Mouse (Mus musculus): ENCODE data around the gene Scarb1.

The Scarb1 gene

DNA sequence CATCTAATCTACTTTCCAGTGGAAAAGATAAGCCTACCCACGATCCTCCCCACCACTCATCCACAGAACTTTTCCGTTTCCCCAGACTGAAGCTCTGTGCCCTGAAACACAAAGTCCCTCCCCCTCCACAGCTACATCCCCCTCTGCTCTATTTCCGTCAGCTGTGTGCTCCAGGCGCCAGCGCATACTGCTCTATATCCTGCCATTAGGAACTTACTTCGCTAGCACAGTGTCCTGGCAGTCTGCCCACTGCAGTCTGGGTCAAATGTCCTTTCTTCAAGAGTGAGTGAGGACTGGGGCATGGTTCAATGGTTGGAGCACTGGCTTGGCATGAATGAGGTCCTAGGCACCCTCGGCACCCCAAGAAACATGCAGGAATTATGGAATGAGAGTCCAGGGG lies 23.0 kb upstream of the Scarb1 start:
- DNase-seq, result no peak

DNA sequence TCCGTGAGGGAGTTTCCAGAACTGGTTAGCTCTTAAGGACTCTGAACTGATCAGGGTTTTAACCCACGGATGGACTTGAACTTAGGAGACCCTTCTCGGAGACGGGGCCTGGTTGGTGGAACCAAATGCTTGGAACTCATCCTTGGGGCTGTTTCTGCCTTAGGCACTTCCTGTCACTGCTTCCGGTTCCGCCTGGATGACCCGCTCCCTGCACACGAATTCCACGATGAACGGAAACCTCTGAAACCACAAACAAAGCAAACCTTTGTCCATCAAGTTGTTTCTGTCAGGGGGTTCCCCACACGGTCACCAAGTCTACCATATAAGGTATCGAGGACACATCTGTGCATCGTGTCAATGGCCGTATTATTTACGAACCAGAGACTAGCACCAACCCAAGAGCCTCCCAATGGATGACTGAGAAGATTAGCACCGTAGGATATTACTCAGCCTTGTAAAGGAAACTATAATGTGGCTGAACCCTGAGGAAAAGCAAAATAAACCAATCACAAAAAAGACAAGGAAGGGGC lies 20.2 kb upstream of the Scarb1 start:
- no peak for DNase-seq

DNA sequence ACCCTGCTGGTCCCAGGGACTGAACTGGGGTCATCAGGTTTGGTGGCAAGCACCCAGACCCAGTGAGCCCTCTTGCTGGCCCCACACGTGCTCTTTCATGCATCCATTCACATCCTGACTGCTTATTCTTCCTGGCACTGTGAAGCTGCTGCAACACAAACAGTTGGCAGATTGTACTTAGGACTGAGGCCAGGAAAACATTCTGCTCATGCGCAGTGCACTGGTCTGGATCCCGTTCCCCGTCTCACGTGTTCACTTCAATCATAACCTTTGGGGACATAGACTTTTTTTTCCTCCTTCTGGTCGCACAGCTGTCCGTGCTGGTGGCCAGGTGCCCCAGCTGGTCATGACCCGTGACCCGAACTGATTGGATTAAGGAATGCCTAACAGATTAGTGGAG lies 19.7 kb upstream of the Scarb1 start:
- DNase-seq, result no peak

DNA sequence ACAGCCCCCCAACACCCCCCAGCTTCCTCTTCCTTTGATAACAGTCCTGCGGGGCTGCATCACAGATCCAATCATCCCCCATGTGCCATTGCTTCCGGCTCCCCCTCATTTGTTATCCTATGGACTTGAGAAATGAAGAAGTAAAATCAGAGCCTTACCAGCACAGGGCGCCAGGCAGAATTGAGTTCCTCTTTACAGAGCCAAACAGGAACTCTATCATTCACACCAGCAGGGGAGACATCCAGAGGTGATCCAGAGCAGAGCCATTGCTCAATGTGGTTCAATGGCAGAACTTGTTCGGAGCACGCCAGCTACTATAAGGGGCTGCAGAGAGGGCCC lies 17.3 kb upstream of the Scarb1 start:
- no peak for DNase-seq

DNA sequence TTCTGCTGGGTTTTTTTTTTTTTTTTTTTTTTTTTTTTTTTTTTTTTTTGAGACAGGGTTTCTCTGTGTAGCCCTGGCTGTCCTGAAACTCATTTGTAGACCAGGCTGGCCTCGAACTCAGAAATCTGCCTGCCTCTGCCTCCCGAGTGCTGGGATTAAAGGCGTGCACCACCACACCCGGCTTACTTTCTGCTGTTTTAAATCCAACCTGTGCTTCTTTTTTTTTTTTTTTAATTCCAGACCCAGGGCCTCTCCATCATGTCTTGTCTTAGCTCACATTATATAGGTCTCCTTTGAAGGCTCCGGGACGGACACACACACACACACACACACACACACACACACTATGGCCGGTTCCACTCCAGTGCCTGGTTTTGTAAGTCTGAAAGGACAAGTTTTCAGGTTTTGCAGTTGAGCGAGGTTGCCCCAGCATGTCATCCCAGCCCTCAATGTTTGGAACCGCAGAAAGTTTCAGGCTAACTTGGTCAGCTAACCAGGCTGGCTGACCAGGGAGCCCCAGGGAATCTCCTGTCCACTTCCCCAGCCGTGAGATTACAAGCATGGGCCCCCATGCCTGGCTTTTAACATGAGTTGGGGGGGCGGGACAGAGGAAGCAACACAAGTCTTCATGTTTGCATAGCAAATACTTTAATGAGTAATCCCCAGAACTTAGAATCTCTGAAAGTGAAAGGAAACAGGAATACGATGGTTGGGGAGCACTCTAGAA lies 16.8 kb upstream of the Scarb1 start:
- no peak for DNase-seq

DNA sequence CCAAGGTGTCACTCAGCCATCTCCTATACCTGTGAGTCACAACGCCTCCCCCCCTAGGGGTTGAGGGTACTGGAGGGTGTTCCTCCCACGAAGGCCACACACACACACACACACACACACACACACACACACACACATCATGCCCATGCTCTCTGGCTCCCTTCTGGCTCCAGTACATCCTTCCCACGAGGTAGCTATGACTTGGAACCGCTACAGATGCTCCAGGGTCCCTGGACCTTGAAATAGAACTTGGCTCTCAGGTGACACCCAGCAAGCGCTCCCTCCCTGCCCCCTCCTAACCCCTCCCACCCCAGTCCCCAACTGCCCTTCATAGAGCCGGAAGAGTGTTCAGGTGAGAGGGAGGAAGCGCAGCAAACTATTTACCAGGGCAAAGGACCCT lies 14.8 kb upstream of the Scarb1 start:
- no peak for DNase-seq

DNA sequence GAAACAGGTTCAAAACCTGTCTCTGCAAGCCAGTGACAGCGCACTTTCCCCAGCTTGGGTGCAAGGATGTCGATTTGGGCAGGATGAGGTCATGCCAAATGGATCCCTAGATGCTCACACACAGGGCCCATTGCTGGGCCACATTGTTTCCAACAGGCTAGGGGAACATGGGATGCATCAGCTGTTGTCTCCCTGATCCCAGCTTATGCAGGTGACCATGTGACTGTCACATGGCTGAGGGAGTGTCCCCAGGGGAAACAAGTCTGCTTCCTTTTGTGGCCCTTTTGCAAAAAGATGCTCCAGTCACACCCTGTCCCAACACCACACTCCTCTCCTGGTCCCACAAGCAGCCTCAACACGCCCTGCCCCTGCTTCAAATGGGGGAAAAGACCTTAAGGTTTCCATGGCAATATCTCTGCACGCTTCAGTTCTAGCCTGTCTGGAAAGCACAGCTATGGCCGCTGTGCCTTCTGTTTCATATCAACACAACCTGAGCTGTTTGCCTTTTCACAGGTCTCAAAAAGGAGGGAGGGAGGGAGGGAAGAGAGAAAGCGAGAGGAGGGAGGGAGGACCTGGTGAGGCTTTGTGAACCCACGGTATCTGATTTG lies 14.1 kb upstream of the Scarb1 start:
- DNase-seq, result no peak

DNA sequence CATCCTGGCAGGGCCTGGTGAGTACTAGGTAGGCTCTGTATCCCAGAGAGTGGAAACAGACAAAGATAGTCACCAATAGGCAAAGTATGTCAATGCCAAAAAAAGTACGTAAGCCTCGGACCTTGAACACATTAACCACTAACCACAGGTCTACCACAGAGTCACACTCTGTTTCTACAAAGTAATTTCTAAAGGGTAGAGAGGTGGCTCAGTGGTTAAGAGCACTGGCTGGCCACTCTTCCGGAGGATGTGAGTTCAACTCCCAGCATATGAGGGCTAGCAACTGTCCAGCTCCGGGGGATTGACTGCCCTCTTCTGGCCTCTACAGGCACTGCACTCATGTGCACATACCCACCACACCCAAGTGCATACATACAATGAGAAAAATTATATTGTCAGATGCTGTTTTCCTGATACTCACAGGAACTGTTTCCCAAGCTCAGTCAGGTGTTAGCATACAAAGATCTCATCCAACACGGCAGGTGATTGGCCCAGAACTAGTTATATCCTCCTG lies 11.9 kb upstream of the Scarb1 start:
- DNase-seq, result no peak

DNA sequence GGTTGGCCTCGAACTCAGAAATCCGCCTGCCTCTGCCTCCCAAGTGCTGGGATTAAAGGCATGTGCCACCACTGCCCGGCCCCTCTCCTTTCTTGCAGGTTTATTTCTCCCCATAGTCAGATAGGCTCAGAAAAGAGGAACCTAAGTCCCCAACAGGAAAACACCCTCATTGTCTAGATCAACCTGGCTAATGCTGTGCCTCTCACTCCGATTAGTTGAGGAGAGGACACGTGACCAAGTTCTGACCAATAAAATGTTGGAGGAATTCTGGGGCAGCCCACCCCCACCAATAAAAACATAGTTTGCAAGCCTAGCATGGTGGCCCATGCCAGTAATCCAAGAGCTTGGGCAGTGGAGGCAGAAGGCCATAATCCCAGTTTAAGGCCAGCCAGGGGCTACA lies 11.0 kb upstream of the Scarb1 start:
- DNase-seq, result no peak

DNA sequence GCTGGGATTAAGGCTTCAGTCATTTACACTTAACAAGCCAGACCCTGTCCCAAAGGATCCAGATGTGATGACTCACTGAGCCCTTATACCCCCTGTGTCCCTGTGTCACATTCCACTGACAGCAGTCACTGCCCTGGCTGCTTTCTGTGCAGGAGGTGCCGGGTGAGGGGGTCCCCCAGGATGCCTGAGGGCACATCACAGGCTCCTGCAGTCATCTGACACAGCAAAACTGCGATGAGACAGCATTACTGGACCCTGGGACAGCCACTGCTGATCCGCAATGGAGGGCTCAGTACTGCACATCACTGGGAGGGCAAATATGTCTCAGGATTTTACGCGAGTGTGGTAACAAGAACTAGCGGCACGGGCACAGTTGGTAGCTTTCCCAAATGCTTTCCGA lies 10.2 kb upstream of the Scarb1 start:
- no peak for DNase-seq

DNA sequence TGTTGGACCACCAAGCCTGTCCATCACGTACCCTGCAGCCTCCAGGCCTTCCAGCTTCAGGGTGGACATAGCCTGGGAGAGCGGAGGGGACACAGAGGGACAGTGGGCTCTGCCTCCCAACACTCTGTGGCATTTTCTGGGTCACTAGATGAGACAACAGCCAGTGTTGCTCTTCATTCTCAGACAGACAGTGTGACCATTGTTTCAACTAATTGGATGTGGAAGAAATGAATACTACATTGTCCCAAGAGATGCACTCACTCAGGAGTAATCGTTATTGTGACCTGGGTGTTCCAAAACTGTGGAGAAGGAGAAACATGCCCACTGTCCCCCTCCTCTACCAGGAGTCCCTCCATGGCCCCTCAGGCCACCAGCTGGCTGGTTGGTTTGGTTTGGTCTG lies 8.5 kb upstream of the Scarb1 start:
- DNase-seq, result no peak

DNA sequence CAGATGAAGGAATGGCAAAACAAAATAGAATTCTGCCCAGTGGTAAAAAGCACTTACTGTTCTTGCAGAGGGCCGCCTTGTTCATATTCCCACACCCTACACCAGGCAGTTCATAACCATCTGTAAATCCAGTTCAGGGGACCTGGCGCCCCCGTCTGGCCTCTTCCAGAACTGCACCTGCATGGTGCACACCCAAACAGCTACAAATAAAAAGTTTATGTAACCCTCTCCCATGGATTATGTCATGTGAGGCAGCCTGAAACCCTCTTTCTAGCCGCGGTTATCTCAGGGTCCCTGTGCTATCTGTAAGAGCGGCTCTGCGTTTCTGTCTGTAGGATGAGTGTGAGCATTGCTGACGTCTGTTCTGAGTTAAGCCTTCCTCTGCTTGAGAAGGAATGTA lies 7.6 kb upstream of the Scarb1 start:
- DNase-seq, result peak; percentile 37

DNA sequence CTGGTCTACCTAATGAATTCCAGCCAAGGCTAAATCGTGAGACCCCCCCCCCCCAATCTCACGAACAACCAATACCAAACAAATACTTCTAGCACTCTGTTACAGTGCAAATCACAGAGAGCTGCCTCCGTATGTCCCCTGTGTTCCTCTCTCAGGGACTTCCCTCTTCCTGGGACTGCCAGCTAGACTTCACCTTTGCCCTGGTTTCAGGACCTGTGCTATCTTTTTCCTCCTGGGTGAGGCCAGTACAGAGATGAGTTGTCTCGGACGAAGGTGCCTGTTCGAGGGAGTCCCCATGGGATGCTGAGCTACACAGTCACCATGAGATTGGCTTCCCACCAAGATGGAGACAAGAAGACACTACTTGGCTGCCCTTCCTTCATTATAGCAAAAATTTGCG lies 7.2 kb upstream of the Scarb1 start:
- DNase-seq, result no peak

DNA sequence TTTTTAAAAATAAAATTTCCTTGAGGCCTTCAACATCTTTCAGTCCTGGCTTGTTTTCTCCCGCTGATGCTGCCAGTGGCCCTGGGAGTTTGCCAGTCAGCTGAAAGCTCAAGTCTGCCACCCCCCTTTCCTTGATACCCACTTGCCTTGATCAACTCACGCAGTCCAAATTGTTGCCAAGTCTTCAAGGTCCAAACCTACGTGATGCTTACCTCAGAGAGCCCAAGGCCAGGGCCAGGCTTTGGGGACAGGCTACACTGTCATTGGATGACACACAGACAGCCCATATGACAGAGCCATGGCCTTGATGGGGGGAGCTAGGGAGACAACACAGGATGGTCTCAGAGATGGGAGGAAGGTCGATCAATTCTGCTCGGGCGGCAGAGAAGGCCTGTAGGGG lies 3.4 kb upstream of the Scarb1 start:
- no peak for DNase-seq

DNA sequence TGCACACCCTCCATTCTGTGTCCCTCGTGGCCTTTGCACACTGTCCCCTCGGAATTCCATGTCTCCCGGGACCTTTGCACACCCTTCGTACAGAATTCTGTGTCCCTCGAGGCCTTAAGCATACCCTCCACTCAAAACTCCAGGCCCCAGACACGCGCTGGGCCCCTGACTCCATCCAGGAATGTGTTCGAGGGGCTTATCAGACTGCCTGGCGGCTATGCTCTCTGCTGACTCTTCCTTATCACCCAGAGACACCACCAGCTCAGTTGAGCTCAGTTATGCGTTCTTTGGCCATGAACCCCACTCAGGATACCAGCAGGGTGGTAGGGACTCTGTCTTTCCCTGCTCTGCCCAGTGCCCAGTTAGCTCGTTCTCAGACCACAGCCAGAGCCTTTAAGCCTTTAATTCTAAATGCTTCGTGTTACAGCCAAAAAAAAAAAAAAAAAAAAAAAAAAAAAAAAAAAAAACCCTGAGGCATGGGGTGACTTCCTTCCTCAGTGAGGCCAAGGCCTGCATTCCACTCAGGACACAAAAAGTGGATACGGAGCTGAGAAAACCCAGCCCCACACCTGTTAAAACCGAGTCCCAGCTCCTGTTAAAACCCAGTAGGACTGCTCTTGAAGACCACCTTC lies 681 bp upstream of the Scarb1 start:
- DNase-seq, result no peak

DNA sequence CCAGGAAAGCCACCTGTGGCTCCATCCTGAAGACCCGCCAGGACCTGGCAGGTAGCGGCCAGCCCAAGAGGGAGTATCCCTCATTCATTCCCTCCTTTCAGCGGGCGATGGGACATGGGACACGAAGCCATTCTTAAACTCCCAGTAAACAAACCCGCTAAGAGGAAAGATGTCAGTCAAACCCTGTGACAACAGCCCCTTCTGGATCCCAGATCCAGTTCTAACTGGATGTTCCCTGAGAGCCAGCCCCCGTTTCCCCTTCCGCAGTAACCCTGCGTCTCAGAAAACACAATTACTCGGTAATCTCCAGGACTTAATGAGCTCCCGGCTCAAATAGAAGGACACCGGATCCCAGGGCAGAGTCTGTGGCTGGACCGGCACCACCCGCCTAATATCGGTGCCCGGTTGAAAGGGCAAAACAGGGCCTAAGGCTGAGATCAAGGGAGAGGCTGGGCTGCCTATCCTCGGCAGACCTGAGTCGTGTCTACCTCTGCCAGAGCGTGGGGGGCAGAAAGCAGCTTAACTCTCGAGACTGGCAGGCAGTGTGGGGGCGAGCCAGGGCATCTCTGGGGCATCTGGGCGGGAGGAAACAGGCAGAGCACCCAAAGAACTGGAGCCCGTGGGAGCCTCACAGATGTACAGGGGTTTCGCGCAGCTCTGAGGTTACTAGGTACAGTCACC lies 903 bp downstream of the Scarb1 start:
- DNase-seq, result peak; percentile 61

DNA sequence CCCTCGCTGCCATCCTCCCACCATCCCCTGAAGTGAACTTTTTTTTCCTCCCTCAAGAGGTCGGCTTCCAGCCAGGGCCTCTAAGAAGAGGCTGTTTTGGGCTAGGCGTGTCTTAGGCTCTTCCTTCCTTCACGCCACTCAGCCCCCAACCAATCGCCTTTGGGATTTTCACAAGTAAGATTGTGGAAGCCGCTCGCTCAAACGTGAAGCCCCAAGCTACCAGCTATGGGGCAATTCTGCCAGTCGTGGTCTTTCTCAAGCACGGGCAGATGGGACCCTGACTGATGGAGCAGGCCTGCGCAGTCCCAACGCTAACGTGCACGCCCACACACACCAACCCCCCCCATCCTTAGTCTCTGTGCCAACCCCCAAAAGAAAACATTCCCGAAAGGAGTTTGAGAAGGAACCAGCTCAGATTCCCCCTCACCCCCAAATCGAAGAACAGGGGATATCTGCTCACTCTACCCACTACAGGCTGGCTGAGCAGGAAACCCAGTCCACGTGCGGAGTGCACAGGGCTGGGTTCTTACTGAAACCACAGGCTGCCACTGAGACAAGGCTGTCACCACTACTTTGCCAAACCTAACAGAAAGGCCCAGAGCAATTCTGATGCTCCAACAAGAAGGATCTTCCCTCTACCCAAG lies 1.7 kb downstream of the Scarb1 start:
- peak; percentile 77 for DNase-seq

DNA sequence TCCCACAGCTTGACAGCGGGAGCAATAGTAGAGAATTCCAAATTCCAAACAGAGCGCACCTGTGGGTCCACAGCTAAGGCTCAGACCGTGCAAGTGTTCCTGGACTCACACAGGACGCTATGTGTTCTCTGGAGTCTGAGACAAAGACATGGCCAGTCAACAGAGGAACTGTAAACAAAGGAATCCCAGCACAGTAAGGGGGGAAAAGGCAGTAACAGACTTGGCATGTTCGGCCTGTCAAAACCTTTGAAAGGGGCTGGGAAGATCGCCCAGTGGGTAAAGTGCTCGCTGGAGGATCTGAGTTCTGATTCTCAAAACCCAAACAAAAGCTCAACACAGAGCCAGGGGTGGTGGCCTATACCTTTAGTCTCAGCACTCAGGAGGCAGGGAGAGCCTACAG lies 3.4 kb downstream of the Scarb1 start:
- no peak for DNase-seq

DNA sequence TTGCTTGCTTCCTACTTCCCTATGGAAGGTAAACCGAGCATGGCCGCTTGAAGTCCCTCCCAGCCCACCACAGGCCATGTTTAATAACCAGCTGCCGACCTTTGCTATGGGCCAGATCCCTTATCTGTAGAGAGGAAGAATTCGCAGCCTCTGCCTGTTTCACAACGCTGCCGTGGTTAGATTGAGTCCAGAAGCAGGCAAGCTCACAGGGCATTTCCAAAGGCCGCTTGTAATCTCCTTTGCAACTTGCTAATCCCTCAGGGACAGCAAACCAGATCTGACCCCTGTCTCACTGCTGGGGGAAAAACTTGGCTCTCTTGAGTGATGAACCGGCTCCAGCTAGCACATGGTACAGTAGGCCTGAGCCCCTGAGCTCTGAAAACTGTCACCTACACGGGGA lies 3.9 kb downstream of the Scarb1 start:
- DNase-seq, result no peak

DNA sequence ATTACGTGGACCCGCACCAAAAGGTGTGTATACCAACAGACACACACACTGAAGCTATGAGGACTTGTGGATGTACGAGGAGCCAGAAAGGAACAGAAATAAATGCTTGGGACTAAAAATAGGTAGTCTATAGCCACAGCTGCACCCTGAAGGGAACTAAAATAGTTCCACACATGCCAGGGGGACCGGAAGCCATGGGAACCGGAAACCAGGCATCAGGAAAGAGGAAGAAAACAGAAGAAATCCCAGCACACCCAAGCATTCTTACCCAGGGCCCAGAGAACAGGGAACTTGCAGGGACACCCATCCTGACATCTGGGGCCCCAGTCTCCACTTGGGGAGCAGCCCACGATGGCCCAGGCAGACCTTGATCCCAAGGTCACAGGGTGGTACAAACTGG lies 7.9 kb downstream of the Scarb1 start:
- DNase-seq, result no peak

DNA sequence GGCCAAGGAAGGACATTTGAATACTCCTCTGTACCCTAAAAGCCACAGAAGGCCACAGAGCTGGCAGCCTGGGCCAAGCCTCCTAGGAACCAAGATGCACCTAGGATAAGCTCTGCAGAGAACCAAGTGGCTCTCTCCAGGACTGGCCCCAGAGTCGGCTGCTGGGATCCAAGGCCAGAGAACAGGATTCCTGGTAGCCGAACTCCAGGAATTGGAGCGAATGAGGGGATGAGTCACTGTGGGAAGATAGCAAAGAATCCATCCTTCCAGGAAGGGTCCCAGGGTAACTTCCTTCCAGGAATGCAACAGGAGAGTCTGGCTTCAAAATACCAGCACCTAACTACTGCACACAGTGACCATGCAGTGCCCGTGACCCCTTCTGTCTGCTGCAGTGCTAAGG lies 8.6 kb downstream of the Scarb1 start:
- DNase-seq, result no peak

DNA sequence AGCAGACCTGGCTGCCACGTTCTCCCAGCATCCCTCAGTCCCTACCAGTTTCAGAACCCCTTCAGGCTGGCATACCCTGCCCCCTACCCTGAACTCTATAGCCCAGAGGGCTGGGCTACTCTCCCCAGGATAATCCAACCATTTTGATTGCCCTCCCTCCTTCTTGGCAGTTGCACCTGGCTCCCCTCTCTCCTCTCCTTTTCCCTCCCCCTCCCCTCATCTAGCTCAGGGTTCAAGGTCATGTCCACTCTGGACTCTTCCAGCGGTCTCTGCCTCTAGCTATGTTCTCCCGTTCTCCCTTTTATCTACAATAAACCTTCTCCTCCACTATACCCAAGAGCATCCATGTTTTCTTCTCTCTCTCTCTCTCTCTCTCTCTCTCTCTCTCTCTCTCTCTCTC lies 9.1 kb downstream of the Scarb1 start:
- no peak for DNase-seq

DNA sequence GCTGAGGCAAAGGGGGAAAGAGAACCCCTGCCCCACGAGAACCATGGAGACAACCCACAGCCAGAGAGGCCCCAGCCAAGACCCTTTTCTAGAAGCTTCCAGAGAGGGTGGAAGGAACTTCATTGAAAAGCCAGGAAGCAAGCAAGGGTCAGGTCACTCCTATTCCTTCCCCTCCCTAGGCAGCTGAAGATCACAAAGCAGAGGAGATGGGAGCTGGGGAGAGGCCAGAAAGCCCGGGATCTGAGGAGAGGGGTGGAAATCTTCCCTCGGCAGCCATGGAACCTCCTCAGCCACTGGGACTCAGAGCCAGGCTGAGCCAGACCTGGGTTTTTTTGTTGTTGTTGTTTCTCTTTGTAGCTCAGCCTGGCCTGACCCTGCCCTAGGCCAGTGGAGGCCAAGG lies 9.8 kb downstream of the Scarb1 start:
- no peak for DNase-seq

Data from embryo, embryonic 11 days (tissue).